Mouse (Mus musculus): ENCODE data around the gene Fes. TPM values are rescaled to one million over a fixed set of nuclear protein-coding genes. Genes with fewer than 3 reads are reported as not detected.
A peak's percentile ranks its signal among the peaks of the same experiment; 100 is the strongest.

Fes gene
- total and polyA plus RNA-seq, 2 experiments: 4.6 to 9.6 TPM

GRCm38 (mm10) chr7:80346173-80346572 lies 41.6 kb downstream of the Fes start:
- peaks cover 2% of the 10 kb centered on the region; the same call in 1 of the 2 replicates for H3K36me3 ChIP-seq (ENCODE audit: control insufficient read depth, insufficient read depth, low read length)

GRCm38 (mm10) chr7:80343270-80344018 lies 44.3 kb downstream of the Fes start:
- 26% methylated on average over 19 of the region's 19 CpGs for WGBS
- Histone ChIP-seq H3K9ac (ENCODE audit: low read depth, low read length) (peak overlapping the region; percentile 83), H3K4me3 (ENCODE audit: insufficient read depth, low read depth, low read length) (peak overlapping the region; percentile 73), H3K27ac (replicated peaks; ENCODE audit: insufficient read depth, low read depth, low read length) (0 out of 2 replicates have a peak overlapping the region, but pooled peaks have one; percentile 29), H3K79me2 (ENCODE audit: control insufficient read depth, insufficient read depth, low read length) (no peaks in the 10 kb centered on the region), H3K27me3 (ENCODE audit: control insufficient read depth, insufficient read depth, low read length) (no peaks in the 10 kb centered on the region), H3K36me3 (ENCODE audit: control insufficient read depth, insufficient read depth, low read length) (no peaks in the 10 kb centered on the region), H3K4me1 (ENCODE audit: control insufficient read depth, insufficient read depth, low read length) (peaks cover 7% of the 10 kb centered on the region)
- no peak for DNase-seq (ENCODE audit: extremely low read depth, low read depth, low spot score)
- no peak for TF ChIP-seq CTCF (IDR thresholded peaks at IDR 0.05; ENCODE audit: low read depth, low read length)
- no peak for TF ChIP-seq POLR2A (IDR thresholded peaks at IDR 0.05; ENCODE audit: extremely low read depth, insufficient read depth, low read length)

More at GRCm38 (mm10) chr7:80346173-80346572, 41.6 kb downstream of the Fes start:
- H3K4me1 ChIP-seq (ENCODE audit: control insufficient read depth, insufficient read depth, low read length): peaks cover 4% of the 10 kb centered on the region; the same call in 1 of the 2 replicates
- no peak overlapping the region for H3K27ac ChIP-seq (replicated peaks; ENCODE audit: insufficient read depth, low read depth, low read length)
- H3K79me2 ChIP-seq (ENCODE audit: control insufficient read depth, insufficient read depth, low read length): no peaks in the 10 kb centered on the region
- 73% methylated on average over 9 of the region's 9 CpGs for WGBS
- no peak overlapping the region for H3K4me3 ChIP-seq (ENCODE audit: insufficient read depth, low read depth, low read length)
- TF ChIP-seq POLR2A (IDR thresholded peaks at IDR 0.05; ENCODE audit: extremely low read depth, insufficient read depth, low read length): no peak
- TF ChIP-seq CTCF (IDR thresholded peaks at IDR 0.05; ENCODE audit: low read depth, low read length): no peak
- H3K9ac ChIP-seq (ENCODE audit: low read depth, low read length): no peak overlapping the region
- DNase-seq (ENCODE audit: extremely low read depth, low read depth, low spot score): no peak
- no peaks in the 10 kb centered on the region for H3K27me3 ChIP-seq (ENCODE audit: control insufficient read depth, insufficient read depth, low read length)

GRCm38 (mm10) chr7:80342858-80343257 lies 44.9 kb downstream of the Fes start, which contains the start of gene Hddc3:
Gene Hddc3 (plus strand): TSS chr7:80343104.
- WGBS: under 1% methylated on average over 25 of the region's 25 CpGs
- Histone ChIP-seq H3K27me3 (ENCODE audit: control insufficient read depth, insufficient read depth, low read length) (no peaks in the 10 kb centered on the region), H3K9ac (ENCODE audit: low read depth, low read length) (peak within 1 kb of the TSS; percentile 83), H3K4me3 (ENCODE audit: insufficient read depth, low read depth, low read length) (peak within 1 kb of the TSS; percentile 73), H3K79me2 (ENCODE audit: control insufficient read depth, insufficient read depth, low read length) (no peaks in the 10 kb centered on the region), H3K4me1 (ENCODE audit: control insufficient read depth, insufficient read depth, low read length) (peaks cover 7% of the 10 kb centered on the region), H3K36me3 (ENCODE audit: control insufficient read depth, insufficient read depth, low read length) (no peaks in the 10 kb centered on the region), H3K27ac (replicated peaks; ENCODE audit: insufficient read depth, low read depth, low read length) (0 out of 2 replicates have a peak within 1 kb of the TSS, but pooled peaks have one; percentile 29)
- TF ChIP-seq POLR2A (IDR thresholded peaks at IDR 0.05; ENCODE audit: extremely low read depth, insufficient read depth, low read length): 0 out of 2 replicates have a peak, but pooled peaks have one; percentile 27
- TF ChIP-seq CTCF (IDR thresholded peaks at IDR 0.05; ENCODE audit: low read depth, low read length): peak; percentile 88
- DNase-seq (ENCODE audit: extremely low read depth, low read depth, low spot score): peak; percentile 73

GRCm38 (mm10) chr7:80341793-80342192 lies 46.0 kb downstream of the Fes start:
- Histone ChIP-seq H3K27me3 (ENCODE audit: control insufficient read depth, insufficient read depth, low read length) (no peaks in the 10 kb centered on the region), H3K79me2 (ENCODE audit: control insufficient read depth, insufficient read depth, low read length) (no peaks in the 10 kb centered on the region), H3K4me1 (ENCODE audit: control insufficient read depth, insufficient read depth, low read length) (peaks cover 7% of the 10 kb centered on the region), H3K36me3 (ENCODE audit: control insufficient read depth, insufficient read depth, low read length) (0 out of 2 replicates have a peak, but pooled peaks cover 3% of the 10 kb centered on the region), H3K4me3 (ENCODE audit: insufficient read depth, low read depth, low read length) (no peak overlapping the region), H3K27ac (replicated peaks; ENCODE audit: insufficient read depth, low read depth, low read length) (no peak overlapping the region), H3K9ac (ENCODE audit: low read depth, low read length) (no peak overlapping the region)
- 82% methylated on average over 7 of the region's 7 CpGs for WGBS
- no peak for TF ChIP-seq CTCF (IDR thresholded peaks at IDR 0.05; ENCODE audit: low read depth, low read length)
- TF ChIP-seq POLR2A (IDR thresholded peaks at IDR 0.05; ENCODE audit: extremely low read depth, insufficient read depth, low read length): no peak
- no peak for DNase-seq (ENCODE audit: extremely low read depth, low read depth, low spot score)

GRCm38 (mm10) chr7:80340793-80341192 lies 47.0 kb downstream of the Fes start, which contains the start of gene Unc45a:
Gene Unc45a (minus strand): TSS chr7:80341005.
- Histone ChIP-seq H3K79me2 (ENCODE audit: control insufficient read depth, insufficient read depth, low read length) (no peaks in the 10 kb centered on the region), H3K4me1 (ENCODE audit: control insufficient read depth, insufficient read depth, low read length) (peaks cover 7% of the 10 kb centered on the region), H3K36me3 (ENCODE audit: control insufficient read depth, insufficient read depth, low read length) (0 out of 2 replicates have a peak, but pooled peaks cover 3% of the 10 kb centered on the region), H3K9ac (ENCODE audit: low read depth, low read length) (peak within 1 kb of the TSS; percentile 77), H3K27me3 (ENCODE audit: control insufficient read depth, insufficient read depth, low read length) (no peaks in the 10 kb centered on the region), H3K27ac (replicated peaks; ENCODE audit: insufficient read depth, low read depth, low read length) (peak within 1 kb of the TSS; percentile 68), H3K4me3 (ENCODE audit: insufficient read depth, low read depth, low read length) (peak within 1 kb of the TSS; percentile 82)
- under 1% methylated on average over 11 of the region's 11 CpGs for WGBS
- peak; percentile 73 for DNase-seq (ENCODE audit: extremely low read depth, low read depth, low spot score)
- TF ChIP-seq CTCF (IDR thresholded peaks at IDR 0.05; ENCODE audit: low read depth, low read length) (peak; percentile 84), POLR2A (IDR thresholded peaks at IDR 0.05; ENCODE audit: extremely low read depth, insufficient read depth, low read length) (no peak)

Data from liver, adult 2 months (tissue).